Mouse (Mus musculus) retina, postnatal 7 days (tissue): ENCODE measurements at regions not wholly inside any gene's neighbourhood (a gene's known extent, or its start where the extent isn't known, plus 50 kb on each side); places are given as distances from the start of the nearest gene placed in this dataset.
A peak's percentile ranks its signal among the peaks of the same experiment; 100 is the strongest.
"Not testable (repeated sequence)": the region's sequence is repeated elsewhere in the genome, so short reads cannot be mapped to it uniquely, and the experiment has no call there.

Experiments used
- DNase-seq: peaks from one replicate; pipeline ENCODE4 v3.0.0-alpha.2; 2012; ENCODE audit warnings: low read depth, low spot score

DNA sequence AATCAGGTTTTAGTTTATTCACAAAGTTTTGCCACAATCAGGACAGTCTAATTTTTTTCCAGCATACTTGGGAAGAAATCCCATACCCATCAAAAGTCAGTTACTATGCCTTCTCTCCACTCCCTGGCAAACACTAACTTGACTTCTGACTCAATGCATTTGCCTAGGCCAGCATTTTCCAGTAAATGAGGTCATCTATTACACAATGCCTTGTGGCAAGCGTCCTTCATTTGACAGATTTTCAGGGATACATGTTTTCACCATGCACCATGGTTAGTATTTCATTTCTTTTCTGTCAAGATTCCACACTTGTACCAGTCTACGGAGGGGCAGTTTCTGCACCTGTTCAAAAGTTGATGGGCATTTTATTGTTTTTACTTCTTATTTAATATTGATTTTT lies 88.4 kb upstream of the Slc2a12 start:
- DNase-seq, result not testable (repeated sequence)

- not testable (repeated sequence) for DNase-seq
Measured at GRCm38 (mm10) chr10:22569250-22570010, 75.4 kb upstream of the Slc2a12 start.

GRCm38 (mm10) chr10:22574048-22574447 lies 70.8 kb upstream of the Slc2a12 start:
- DNase-seq, result not testable (repeated sequence)

- DNase-seq, result peak; percentile 42
Measured at GRCm38 (mm10) chr10:22579426-22579825, 65.4 kb upstream of the Slc2a12 start.

- not testable (repeated sequence) for DNase-seq
Measured at GRCm38 (mm10) chr10:22581300-22581699, 63.5 kb upstream of the Slc2a12 start.

- not testable (repeated sequence) for DNase-seq
Measured at GRCm38 (mm10) chr10:22583306-22583705, 61.5 kb upstream of the Slc2a12 start.

- DNase-seq, result not testable (repeated sequence)
Measured at GRCm38 (mm10) chr10:22588587-22588986, 56.2 kb upstream of the Slc2a12 start.

DNA sequence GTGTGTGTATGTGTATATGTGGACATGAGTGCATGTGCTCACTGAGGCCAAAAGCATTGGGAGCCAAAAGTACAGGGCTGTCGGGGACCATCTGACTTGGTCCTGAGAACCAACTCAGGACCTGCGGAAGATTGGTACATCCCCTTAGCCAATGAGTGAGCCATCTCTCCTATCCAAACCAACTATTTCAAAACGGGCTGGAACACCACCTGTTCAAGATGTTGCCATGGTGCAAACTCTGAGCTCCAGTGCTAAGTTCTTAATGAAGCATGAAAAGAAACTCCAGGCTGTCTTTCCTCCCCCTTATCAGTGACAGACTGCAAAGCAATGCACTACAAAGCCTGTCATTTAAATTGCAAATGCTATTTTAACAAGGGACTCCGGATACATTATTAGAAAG lies 53.1 kb upstream of the Slc2a12 start:
- not testable (repeated sequence) for DNase-seq

DNA sequence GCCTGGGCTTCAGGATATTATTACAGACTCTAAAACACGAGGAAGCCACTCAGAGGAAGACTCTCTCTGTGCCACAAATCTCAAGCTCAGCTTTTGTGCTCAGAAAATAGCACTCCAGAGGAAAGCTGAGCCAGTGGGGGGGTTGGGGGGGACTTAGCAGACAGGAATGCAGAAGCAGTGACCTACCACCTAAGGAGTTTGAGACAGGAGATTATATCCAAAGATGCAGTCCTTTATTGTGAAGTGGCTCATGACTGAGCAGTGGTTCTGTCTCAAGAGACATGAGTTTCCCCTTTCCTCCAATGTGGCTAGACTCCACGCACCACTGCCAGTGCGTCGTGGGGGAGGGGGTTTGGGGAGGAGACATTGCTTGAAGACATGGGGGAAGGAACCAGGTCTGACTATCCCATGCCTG lies 52.6 kb upstream of the Slc2a12 start:
- not testable (repeated sequence) for DNase-seq

- not testable (repeated sequence) for DNase-seq
Measured at GRCm38 (mm10) chr10:22592752-22593151, 52.1 kb upstream of the Slc2a12 start.
